In the genomic region with DNA sequence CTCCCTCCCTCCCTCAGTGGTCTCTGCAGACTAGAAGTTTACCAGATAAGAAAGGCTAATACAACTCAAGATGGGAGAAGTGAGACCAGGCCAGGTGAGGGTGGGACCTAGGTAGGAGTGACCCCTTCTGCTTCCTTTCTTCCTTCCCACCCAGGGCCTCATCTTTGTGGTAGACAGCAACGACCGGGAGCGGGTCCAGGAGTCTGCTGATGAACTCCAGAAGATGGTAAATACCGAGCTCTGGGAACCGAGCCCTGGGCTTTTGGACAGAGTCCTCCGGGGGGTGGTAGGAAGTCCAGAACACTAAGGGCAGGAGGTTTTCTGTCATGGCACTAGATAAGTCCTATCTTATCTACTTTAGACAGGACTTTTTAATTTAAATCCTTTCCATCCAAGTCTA, we compare ENCODE assay signal across 8 mouse cellular contexts. TPM values are rescaled to one million over a fixed set of nuclear protein-coding genes. Genes with fewer than 3 reads are reported as not detected.
DNase-seq lines count a peak whose midpoint lies in the region; ATAC-seq lines count a peak whose summit lies in the region.

No protein-coding gene starts in this region.

- WGBS in heart, embryonic 14.5 days, result 58% methylated on average over 6 of the region's 6 CpGs
- WGBS in forebrain, embryonic 14.5 days, result 97% methylated on average over 6 of the region's 6 CpGs
- WGBS in liver, embryonic 16.5 days (ENCODE audit: insufficient replicate concordance), result 49% methylated on average over 6 of the region's 6 CpGs

- H3K27me3 ChIP-seq in heart, embryonic 14.5 days (ENCODE audit: control insufficient read depth, insufficient read depth, low read length), result no peaks in the 10 kb centered on the region
- no peaks in the 10 kb centered on the region for H3K27me3 ChIP-seq in forebrain, embryonic 14.5 days (replicated peaks; ENCODE audit: control insufficient read depth, insufficient read depth, low read length)
- H3K27me3 ChIP-seq in liver, embryonic 16.5 days (ENCODE audit: control insufficient read depth, insufficient read depth, low read depth, low read length), result no peaks in the 10 kb centered on the region

- peaks cover 18 to 30% of the 10 kb centered on the region in 2 experiments for H3K4me1 ChIP-seq in heart, embryonic 14.5 days (ENCODE audit: control insufficient read depth in 2 of 2, insufficient read depth in 2 of 2, low read length in 2 of 2)
- peaks cover 25% of the 10 kb centered on the region for H3K4me1 ChIP-seq in forebrain, embryonic 14.5 days (ENCODE audit: control insufficient read depth, insufficient read depth, low read length)
- peaks cover 44% of the 10 kb centered on the region for H3K4me1 ChIP-seq in liver, embryonic 16.5 days (ENCODE audit: control insufficient read depth, low read depth, low read length)

- peak overlapping the region; percentile 67 for H3K4me2 ChIP-seq in heart, embryonic 14.5 days (ENCODE audit: low read length)
- peak overlapping the region; percentile 72 for H3K4me2 ChIP-seq in forebrain, embryonic 14.5 days (ENCODE audit: low read length)
- H3K4me2 ChIP-seq in liver, embryonic 16.5 days (ENCODE audit: low read depth, low read length), result peak overlapping the region; percentile 60

- H3K36me3 ChIP-seq in heart, embryonic 14.5 days (ENCODE audit: control insufficient read depth, insufficient read depth, low read length), result peaks cover 23% of the 10 kb centered on the region
- H3K36me3 ChIP-seq in forebrain, embryonic 14.5 days (ENCODE audit: control insufficient read depth, insufficient read depth, low read length), result peaks cover 18% of the 10 kb centered on the region
- peaks cover 18% of the 10 kb centered on the region for H3K36me3 ChIP-seq in liver, embryonic 16.5 days (ENCODE audit: control insufficient read depth, insufficient read depth)

- H3K9me3 ChIP-seq in heart, embryonic 14.5 days (ENCODE audit: control insufficient read depth, low read length), result no peaks in the 10 kb centered on the region
- no peaks in the 10 kb centered on the region for H3K9me3 ChIP-seq in forebrain, embryonic 14.5 days (replicated peaks; ENCODE audit: control insufficient read depth, low read length)
- H3K9me3 ChIP-seq in liver, embryonic 16.5 days (replicated peaks; ENCODE audit: control insufficient read depth, low read length), result no peaks in the 10 kb centered on the region

- H3K4me3 ChIP-seq in heart, embryonic 14.5 days (ENCODE audit: control insufficient read depth in 1 of 2, insufficient read depth in 1 of 2, low read depth in 1 of 2, low read length in 2 of 2), result peak overlapping the region in 1 of 2 experiments; percentile 93; a peak in 2 of 4 replicates
- no peak overlapping the region for H3K4me3 ChIP-seq in forebrain, embryonic 14.5 days (ENCODE audit: low read depth, low read length)
- H3K4me3 ChIP-seq in liver, embryonic 16.5 days (ENCODE audit: low read depth, low read length), result peak overlapping the region; percentile 90

- intact Hi-C loops in heart, postnatal 36 days (cut with DNase I), result loop anchor here (10.0 kb wide), 1 partner anchor 200 kb away; no protein-coding TSS in a partner anchor

- H3K27ac ChIP-seq in heart, embryonic 14.5 days (replicated peaks in 1 of 2; ENCODE audit: control insufficient read depth in 1 of 2, insufficient read depth in 1 of 2, low read depth in 2 of 2, low read length in 2 of 2), result no peak overlapping the region
- no peak overlapping the region for H3K27ac ChIP-seq in forebrain, embryonic 14.5 days (ENCODE audit: low read depth, low read length)
- peak overlapping the region; percentile 93 for H3K27ac ChIP-seq in liver, embryonic 16.5 days (ENCODE audit: low read length)

- no peak for ATAC-seq in heart, embryonic 14.5 days (ENCODE audit: insufficient number of reproducible peaks, insufficient read depth, low FRiP score, low read depth)
- no peak for ATAC-seq in forebrain, embryonic 14.5 days
- no peak for ATAC-seq in liver, embryonic 16.5 days (ENCODE audit: low read depth)
- ATAC-seq in megakaryocyte progenitor cell, adult 5-6 weeks (replicated peaks; ENCODE audit: poor library complexity), result no peak

- no peak overlapping the region for H3K9ac ChIP-seq in heart, embryonic 14.5 days (ENCODE audit: low read length)
- 0 out of 2 replicates have a peak overlapping the region, but pooled peaks have one; percentile 13 for H3K9ac ChIP-seq in forebrain, embryonic 14.5 days (ENCODE audit: low read length)
- peak overlapping the region; percentile 99 for H3K9ac ChIP-seq in liver, embryonic 16.5 days (ENCODE audit: low read depth, low read length)

- no peak for DNase-seq in heart, postnatal 36 days
- DNase-seq in cerebellum, adult 9-10 months, result peak; percentile 45
- no peak for DNase-seq in forebrain, embryonic 14.5 days (ENCODE audit: low spot score)
- no peak for DNase-seq in thymus, postnatal 4 days
- DNase-seq in MN1 (ENCODE audit: low spot score), result no peak

RNA-seq across cellular contexts. Expression of gene Arf5, which starts 1.7 kb away (rescaled TPM):
- polyA plus RNA-seq in heart, embryonic 14.5 days (2014; fragmentation: Nextera tagmentation; extraction: Ambion mirVana), result 239 and 250 TPM in 2 replicates
- total RNA-seq in heart, postnatal 36 days (2021), result 100 to 1,000 TPM; 162 to 164 TPM
- 407 and 420 TPM in 2 replicates for polyA plus RNA-seq in forebrain, embryonic 14.5 days (2014; fragmentation: Nextera tagmentation; extraction: Ambion mirVana)
- polyA plus RNA-seq in liver, embryonic 16.5 days (2015; fragmentation: Nextera tagmentation; extraction: Ambion mirVana), result 372 TPM in 2 replicates
- total RNA-seq in megakaryocyte progenitor cell, adult 5-6 weeks (2015), result 45.1 and 45.5 TPM in 2 replicates
- total RNA-seq in megakaryocyte progenitor cell, adult 5-6 weeks (2017), result 44.2 and 45.2 TPM in 2 replicates

RNA-seq across cellular contexts. Expression of gene Fscn3, which starts 2.6 kb away (rescaled TPM):
- not detected in 2 replicates for polyA plus RNA-seq in heart, embryonic 14.5 days (2014; fragmentation: Nextera tagmentation; extraction: Ambion mirVana)
- total RNA-seq in heart, postnatal 36 days (2021), result not detected
- not detected in 2 replicates for polyA plus RNA-seq in forebrain, embryonic 14.5 days (2014; fragmentation: Nextera tagmentation; extraction: Ambion mirVana)
- polyA plus RNA-seq in liver, embryonic 16.5 days (2015; fragmentation: Nextera tagmentation; extraction: Ambion mirVana), result 0.33 and 0.35 TPM in 2 replicates
- total RNA-seq in megakaryocyte progenitor cell, adult 5-6 weeks (2015), result not detected in 2 replicates
- not detected in 2 replicates for total RNA-seq in megakaryocyte progenitor cell, adult 5-6 weeks (2017)

RNA-seq across cellular contexts. Expression of gene Gcc1, which starts 3.2 kb away (rescaled TPM):
- polyA plus RNA-seq in heart, embryonic 14.5 days (2014; fragmentation: Nextera tagmentation; extraction: Ambion mirVana), result 4.6 and 4.9 TPM in 2 replicates
- total RNA-seq in heart, postnatal 36 days (2021), result 1 to 10 TPM; 9.4 to 9.5 TPM
- polyA plus RNA-seq in forebrain, embryonic 14.5 days (2014; fragmentation: Nextera tagmentation; extraction: Ambion mirVana), result 7.2 and 9.7 TPM in 2 replicates
- polyA plus RNA-seq in liver, embryonic 16.5 days (2015; fragmentation: Nextera tagmentation; extraction: Ambion mirVana), result 3.7 and 4.4 TPM in 2 replicates
- total RNA-seq in megakaryocyte progenitor cell, adult 5-6 weeks (2015), result 4.0 and 4.4 TPM in 2 replicates
- total RNA-seq in megakaryocyte progenitor cell, adult 5-6 weeks (2017), result 9.5 and 10.2 TPM in 2 replicates

RNA-seq across cellular contexts. Expression of gene Pax4, which starts 24.1 kb away (rescaled TPM):
- polyA plus RNA-seq in heart, embryonic 14.5 days (2014; fragmentation: Nextera tagmentation; extraction: Ambion mirVana), result not detected in 2 replicates
- total RNA-seq in heart, postnatal 36 days (2021), result not detected
- polyA plus RNA-seq in forebrain, embryonic 14.5 days (2014; fragmentation: Nextera tagmentation; extraction: Ambion mirVana), result 0.16 TPM in 1 of 2 replicates, not detected in the other
- polyA plus RNA-seq in liver, embryonic 16.5 days (2015; fragmentation: Nextera tagmentation; extraction: Ambion mirVana), result not detected in 2 replicates
- total RNA-seq in megakaryocyte progenitor cell, adult 5-6 weeks (2015), result not detected in 2 replicates
- not detected in 2 replicates for total RNA-seq in megakaryocyte progenitor cell, adult 5-6 weeks (2017)

RNA-seq across cellular contexts. Expression of gene Zfp800, which starts 27.2 kb away (rescaled TPM):
- 15.6 and 18.2 TPM in 2 replicates for polyA plus RNA-seq in heart, embryonic 14.5 days (2014; fragmentation: Nextera tagmentation; extraction: Ambion mirVana)
- 10 to 100 TPM in 1 of 2 experiments, 1 to 10 TPM in 1; 9.4 to 11.5 TPM for total RNA-seq in heart, postnatal 36 days (2021)
- 19.6 and 23.9 TPM in 2 replicates for polyA plus RNA-seq in forebrain, embryonic 14.5 days (2014; fragmentation: Nextera tagmentation; extraction: Ambion mirVana)
- 19.7 and 22.8 TPM in 2 replicates for polyA plus RNA-seq in liver, embryonic 16.5 days (2015; fragmentation: Nextera tagmentation; extraction: Ambion mirVana)
- 63.6 and 64.3 TPM in 2 replicates for total RNA-seq in megakaryocyte progenitor cell, adult 5-6 weeks (2015)
- 57.3 and 65.0 TPM in 2 replicates for total RNA-seq in megakaryocyte progenitor cell, adult 5-6 weeks (2017)
